Mouse (Mus musculus) hindbrain, embryonic 10.5 days (tissue): Measurements from ENCODE around the gene Xxylt1. TPM values are rescaled to one million over a fixed set of nuclear protein-coding genes. Genes with fewer than 3 reads are reported as not detected.
A peak's percentile ranks its signal among the peaks of the same experiment; 100 is the strongest.

Experiments
- DNase-seq: peaks from one replicate; pipeline ENCODE4 v3.0.0-alpha.2; 2017; ENCODE audit warnings: low spot score
- H3K27ac ChIP-seq: fragments of 300-500 bp; sonication (generic); 2 replicates; pipeline ENCODE4 v1.5.1; 2016; ENCODE audit warnings: mild to moderate bottlenecking, moderate library complexity
- H3K27me3 ChIP-seq: fragments of 300-500 bp; sonication (generic); 2 replicates; pipeline ENCODE4 v1.6.1; 2016; ENCODE audit warnings: mild to moderate bottlenecking; ENCODE audit not compliant: poor library complexity, insufficient read depth, severe bottlenecking
- H3K36me3 ChIP-seq: fragments of 300-500 bp; sonication (generic); 2 replicates; pipeline ENCODE4 v1.6.1; 2016; ENCODE audit warnings: mild to moderate bottlenecking, moderate library complexity
- H3K4me1 ChIP-seq: fragments of 300-500 bp; sonication (generic); replicated peaks from 2 replicates; pipeline ENCODE4 v1.6.1; 2016; ENCODE audit warnings: mild to moderate bottlenecking
- H3K4me3 ChIP-seq: fragments of 300-500 bp; sonication (generic); 2 replicates; pipeline ENCODE4 v1.5.1; 2016; ENCODE audit warnings: mild to moderate bottlenecking, moderate library complexity
- H3K9me3 ChIP-seq: fragments of 300-500 bp; sonication (generic); 2 replicates; pipeline ENCODE4 v1.6.1; 2016; ENCODE audit warnings: mild to moderate bottlenecking, moderate library complexity
- WGBS: fragments of 180-500 bp; shearing (Covaris S2); methylation state at CpG from one replicate; pipeline ENCODE4 v1.1.7; 2016; 5-methylcytosine and 5-hydroxymethylcytosine counted together
- polyA plus RNA-seq: library from polyadenylated mRNA; unstranded; fragments of >200 nt; fragmentation: Nextera tagmentation; extraction: Ambion mirVana; gene quantifications from 2 replicates; pipeline ENCODE4 v1.2.1, GENCODE M21; 2016

The Xxylt1 gene
- polyA plus RNA-seq, result 12.1 and 15.1 TPM in 2 replicates

GRCm38 (mm10) chr16:31081125-31081664, at the start of gene Xxylt1:
TSS of gene Xxylt1 (minus strand) at chr16:31081432.
- peaks cover 6% of the 10 kb centered on the region; the same call in 1 of the 2 replicates for H3K36me3 ChIP-seq
- peak within 1 kb of the TSS; percentile 80 for H3K4me3 ChIP-seq
- H3K9me3 ChIP-seq, result no peaks in the 10 kb centered on the region
- DNase-seq, result peak; percentile 94
- no peaks in the 10 kb centered on the region for H3K27me3 ChIP-seq
- under 1% methylated on average over 54 of the region's 54 CpGs for WGBS
- peaks cover 26% of the 10 kb centered on the region for H3K4me1 ChIP-seq
- peak within 1 kb of the TSS; percentile 89 for H3K27ac ChIP-seq

GRCm38 (mm10) chr16:31128116-31128515, 46.9 kb upstream of the Xxylt1 start:
- H3K27me3 ChIP-seq, result no peaks in the 10 kb centered on the region
- 0 out of 2 replicates have a peak, but pooled peaks cover 10% of the 10 kb centered on the region for H3K4me1 ChIP-seq
- peaks cover 56% of the 10 kb centered on the region for H3K36me3 ChIP-seq
- H3K9me3 ChIP-seq, result no peaks in the 10 kb centered on the region
- DNase-seq, result no peak
- H3K4me3 ChIP-seq, result no peak overlapping the region
- no peak overlapping the region for H3K27ac ChIP-seq
- 88% methylated on average over 5 of the region's 5 CpGs for WGBS

GRCm38 (mm10) chr16:31124991-31125390, 43.8 kb upstream of the Xxylt1 start:
- H3K9me3 ChIP-seq, result no peaks in the 10 kb centered on the region
- 0 out of 2 replicates have a peak, but pooled peaks cover 5% of the 10 kb centered on the region for H3K4me1 ChIP-seq
- WGBS, result 45% methylated on average over 5 of the region's 5 CpGs
- DNase-seq, result no peak
- no peaks in the 10 kb centered on the region for H3K27me3 ChIP-seq
- no peak overlapping the region for H3K4me3 ChIP-seq
- peaks cover 48% of the 10 kb centered on the region for H3K36me3 ChIP-seq
- H3K27ac ChIP-seq, result no peak overlapping the region

- no peak for DNase-seq
- no peak overlapping the region for H3K27ac ChIP-seq
- 0 out of 2 replicates have a peak, but pooled peaks cover 5% of the 10 kb centered on the region for H3K4me1 ChIP-seq
- H3K9me3 ChIP-seq, result no peaks in the 10 kb centered on the region
- WGBS, result 95% methylated on average over 6 of the region's 6 CpGs
- peaks cover 51% of the 10 kb centered on the region for H3K36me3 ChIP-seq
- no peak overlapping the region for H3K4me3 ChIP-seq
- no peaks in the 10 kb centered on the region for H3K27me3 ChIP-seq
Observed at GRCm38 (mm10) chr16:31121612-31122011, 40.4 kb upstream of the Xxylt1 start.

- no peak for DNase-seq
- Histone ChIP-seq H3K27me3 (no peaks in the 10 kb centered on the region), H3K27ac (no peak overlapping the region), H3K4me1 (no peaks in the 10 kb centered on the region), H3K9me3 (peaks cover 13% of the 10 kb centered on the region), H3K36me3 (peaks cover 65% of the 10 kb centered on the region), H3K4me3 (no peak overlapping the region)
Observed at GRCm38 (mm10) chr16:31113596-31113995, 32.4 kb upstream of the Xxylt1 start.

- DNase-seq, result no peak
- no peaks in the 10 kb centered on the region for H3K27me3 ChIP-seq
- H3K4me3 ChIP-seq, result no peak overlapping the region
- peaks cover 55% of the 10 kb centered on the region for H3K36me3 ChIP-seq
- H3K27ac ChIP-seq, result no peak overlapping the region
- 89% methylated on average over 2 of the region's 2 CpGs for WGBS
- no peaks in the 10 kb centered on the region for H3K9me3 ChIP-seq
- H3K4me1 ChIP-seq, result no peaks in the 10 kb centered on the region
Observed at GRCm38 (mm10) chr16:31101352-31101751, 20.1 kb upstream of the Xxylt1 start.

- DNase-seq, result no peak
- no peak overlapping the region for H3K27ac ChIP-seq
- H3K9me3 ChIP-seq, result no peaks in the 10 kb centered on the region
- H3K4me3 ChIP-seq, result no peak overlapping the region
- peaks cover 50% of the 10 kb centered on the region for H3K36me3 ChIP-seq
- 83% methylated on average over 1 of the region's 1 CpGs for WGBS
- no peaks in the 10 kb centered on the region for H3K4me1 ChIP-seq
- no peaks in the 10 kb centered on the region for H3K27me3 ChIP-seq
Observed at GRCm38 (mm10) chr16:31099906-31100305, 18.7 kb upstream of the Xxylt1 start.

GRCm38 (mm10) chr16:31094036-31094435, 12.8 kb upstream of the Xxylt1 start:
- Histone ChIP-seq H3K4me1 (peaks cover 23% of the 10 kb centered on the region), H3K4me3 (no peak overlapping the region), H3K27me3 (no peaks in the 10 kb centered on the region), H3K36me3 (peaks cover 5% of the 10 kb centered on the region; the same call in 1 of the 2 replicates), H3K9me3 (no peaks in the 10 kb centered on the region), H3K27ac (no peak overlapping the region)
- no peak for DNase-seq
- WGBS, result 62% methylated on average over 6 of the region's 6 CpGs

GRCm38 (mm10) chr16:31093186-31093585, 12.0 kb upstream of the Xxylt1 start:
- Histone ChIP-seq H3K27me3 (no peaks in the 10 kb centered on the region), H3K9me3 (no peaks in the 10 kb centered on the region), H3K27ac (peak overlapping the region; percentile 18; the same call in 1 of the 2 replicates), H3K4me1 (peaks cover 23% of the 10 kb centered on the region), H3K4me3 (no peak overlapping the region), H3K36me3 (peaks cover 4% of the 10 kb centered on the region; the same call in 1 of the 2 replicates)
- 32% methylated on average over 9 of the region's 9 CpGs for WGBS
- DNase-seq, result peak; percentile 58

- H3K27me3 ChIP-seq, result no peaks in the 10 kb centered on the region
- peak overlapping the region; percentile 80 for H3K4me3 ChIP-seq
- 71% methylated on average over 6 of the region's 6 CpGs for WGBS
- peaks cover 26% of the 10 kb centered on the region for H3K4me1 ChIP-seq
- peak overlapping the region; percentile 89; the same call in 1 of the 2 replicates for H3K27ac ChIP-seq
- no peaks in the 10 kb centered on the region for H3K9me3 ChIP-seq
- no peak for DNase-seq
- peaks cover 6% of the 10 kb centered on the region; the same call in 1 of the 2 replicates for H3K36me3 ChIP-seq
Observed at GRCm38 (mm10) chr16:31081891-31082290, 659 bp upstream of the Xxylt1 start.

GRCm38 (mm10) chr16:31080573-31081051, 620 bp downstream of the Xxylt1 start:
- peak overlapping the region; percentile 80 for H3K4me3 ChIP-seq
- H3K27me3 ChIP-seq, result no peaks in the 10 kb centered on the region
- H3K4me1 ChIP-seq, result peaks cover 26% of the 10 kb centered on the region
- H3K36me3 ChIP-seq, result peaks cover 6% of the 10 kb centered on the region; the same call in 1 of the 2 replicates
- peak; percentile 80 for DNase-seq
- H3K9me3 ChIP-seq, result no peaks in the 10 kb centered on the region
- under 1% methylated on average over 36 of the region's 36 CpGs for WGBS
- H3K27ac ChIP-seq, result peak overlapping the region; percentile 89

- DNase-seq, result no peak
- H3K9me3 ChIP-seq, result no peaks in the 10 kb centered on the region
- 94% methylated on average over 5 of the region's 5 CpGs for WGBS
- H3K27ac ChIP-seq, result no peak overlapping the region
- no peaks in the 10 kb centered on the region for H3K27me3 ChIP-seq
- peaks cover 26% of the 10 kb centered on the region for H3K4me1 ChIP-seq
- peaks cover 6% of the 10 kb centered on the region; the same call in 1 of the 2 replicates for H3K36me3 ChIP-seq
- H3K4me3 ChIP-seq, result no peak overlapping the region
Observed at GRCm38 (mm10) chr16:31077396-31077795, 3.8 kb downstream of the Xxylt1 start.

GRCm38 (mm10) chr16:31076436-31076835, 4.8 kb downstream of the Xxylt1 start:
- Histone ChIP-seq H3K4me1 (peaks cover 20% of the 10 kb centered on the region), H3K9me3 (no peaks in the 10 kb centered on the region), H3K27ac (no peak overlapping the region), H3K36me3 (peaks cover 6% of the 10 kb centered on the region; the same call in 1 of the 2 replicates), H3K27me3 (no peaks in the 10 kb centered on the region), H3K4me3 (no peak overlapping the region)
- WGBS, result 88% methylated on average over 8 of the region's 8 CpGs
- DNase-seq, result no peak
